Mouse (Mus musculus): ENCODE data around the gene Trpm4.

GRCm38 (mm10) chr7:45308551-45309240, 24.9 kb downstream of the Trpm4 start:
- no peak for TF ChIP-seq CTCF (IDR thresholded peaks at IDR 0.05; ENCODE audit: low read depth, low read length)
- no peak for TF ChIP-seq POLR2A (IDR thresholded peaks at IDR 0.05; ENCODE audit: extremely low read depth, insufficient read depth, low read length)
